Mouse (Mus musculus) liver, adult 2 months (tissue): ENCODE results near the gene Pgpep1l.

Experiments
- CTCF ChIP-seq: fragments of 200-500 bp; IDR thresholded peaks from 2 replicates; pipeline ENCODE4 v1.5.1; 2011; ENCODE audit warnings: low read depth, low read length, control low read depth
- POLR2A ChIP-seq: fragments of 200-500 bp; IDR thresholded peaks from 2 replicates; pipeline ENCODE4 v1.6.1; 2011; ENCODE audit warnings: low read length, control low read depth; ENCODE audit not compliant: insufficient read depth; ENCODE audit errors: extremely low read depth

- TF ChIP-seq CTCF (no peak), POLR2A (no peak)
These were observed 30.3 kb downstream of the Pgpep1l start for GRCm38 (mm10) chr7:68233619-68234223.
